Mouse (Mus musculus) liver, postnatal 0 days (tissue): ENCODE measurements around the gene Fgf14.

Experiments used
- CTCF ChIP-seq: sonication (generic); IDR thresholded peaks from 2 replicates; pipeline ENCODE4 v1.5.1; 2016; ENCODE audit warnings: antibody characterized with exemption, low read depth
- EP300 ChIP-seq: IDR thresholded peaks from 2 replicates; pipeline ENCODE4 v1.6.1; 2016; ENCODE audit warnings: antibody characterized with exemption, low read depth, mild to moderate bottlenecking

- no peak for TF ChIP-seq CTCF
- TF ChIP-seq EP300: no peak
These were observed 206.0 kb downstream of the Fgf14 start for GRCm38 (mm10) chr14:124470909-124471308.
